Mouse (Mus musculus) C2C12 (cell line): Measurements from ENCODE around the gene Senp2. TPM values are rescaled to one million over a fixed set of nuclear protein-coding genes. Genes with fewer than 3 reads are reported as not detected.

ENCODE experiments used
- H3K27me3 ChIP-seq: one replicate; pipeline ENCODE4 v1.6.1; 2011; ENCODE audit not compliant: control insufficient read depth, insufficient read depth, insufficient read length
- H3K36me3 ChIP-seq: one replicate; pipeline ENCODE4 v1.6.1; 2011; ENCODE audit not compliant: control insufficient read depth, insufficient read depth
- H3K4me3 ChIP-seq: one replicate; pipeline ENCODE4 v1.5.1; 2011; ENCODE audit warnings: mild to moderate bottlenecking, control low read depth; ENCODE audit not compliant: poor library complexity, insufficient read depth, severe bottlenecking
- H3K79me2 ChIP-seq: one replicate; pipeline ENCODE4 v1.6.1; 2011; ENCODE audit not compliant: control insufficient read depth, insufficient read depth
- H3K79me3 ChIP-seq: one replicate; pipeline ENCODE4 v1.6.1; 2011; ENCODE audit warnings: low read depth, control low read depth
- H3ac ChIP-seq: one replicate; pipeline ENCODE3; 2011; ENCODE audit warnings: low read depth; ENCODE audit not compliant: control insufficient read depth, insufficient read length
- CEBPB ChIP-seq: IDR thresholded peaks from one replicate; pipeline ENCODE4 v1.6.1; 2011; ENCODE audit warnings: low read depth, mild to moderate bottlenecking, control low read depth, moderate library complexity
- CTCF ChIP-seq: IDR thresholded peaks from one replicate; pipeline ENCODE4 v1.5.1; 2011; ENCODE audit not compliant: control insufficient read depth, insufficient read depth, insufficient read length
- FOSL1 ChIP-seq: IDR thresholded peaks from one replicate; pipeline ENCODE4 v1.8.0; 2011; ENCODE audit warnings: mild to moderate bottlenecking, low read length; ENCODE audit not compliant: poor library complexity, insufficient read depth, severe bottlenecking
- MAX ChIP-seq: IDR thresholded peaks from one replicate; pipeline ENCODE4 v1.6.1; 2011; ENCODE audit warnings: mild to moderate bottlenecking, control low read depth
- MYOD1 ChIP-seq: IDR thresholded peaks from one replicate; pipeline ENCODE4 v1.6.1; 2011; ENCODE audit warnings: low read depth; ENCODE audit not compliant: control insufficient read depth, insufficient read length
- MYOG ChIP-seq: IDR thresholded peaks from one replicate; pipeline ENCODE4 v1.6.1; 2011; ENCODE audit not compliant: control insufficient read depth, insufficient read length; ENCODE audit errors: extremely low read depth
- USF1 ChIP-seq: IDR thresholded peaks from one replicate; pipeline ENCODE4 v1.6.1; 2011; ENCODE audit warnings: low read depth, mild to moderate bottlenecking, control low read depth, moderate library complexity
- polyA plus RNA-seq: library from polyadenylated mRNA; unstranded; fragments of >200 nt; fragmentation: generic; extraction: Trizol; gene quantifications from one replicate; pipeline ENCODE4 v1.2.1, GENCODE M21; 2012; ENCODE audit warnings: missing spikeins

The Senp2 gene
- polyA plus RNA-seq, 1 experiment = 14.5 TPM

GRCm38 (mm10) chr16:22065536-22065935 is 56.3 kb downstream of the Senp2 start:
- TF ChIP-seq MYOG (no peak), MAX (no peak), CTCF (no peak), CEBPB (no peak), FOSL1 (no peak), MYOD1 (no peak), USF1 (no peak)
- H3K79me3 ChIP-seq = no peaks in the 10 kb centered on the region
- no peaks in the 10 kb centered on the region for H3K79me2 ChIP-seq
- H3K27me3 ChIP-seq = no peaks in the 10 kb centered on the region
- peaks cover 49% of the 10 kb centered on the region for H3K36me3 ChIP-seq
- H3K4me3 ChIP-seq = no peak overlapping the region
- no peak overlapping the region for H3ac ChIP-seq

- H3K27me3 ChIP-seq = no peaks in the 10 kb centered on the region
- TF ChIP-seq MAX (peak; percentile 82), USF1 (peak; percentile 34), MYOG (no peak), CTCF (no peak), CEBPB (peak; percentile 41), FOSL1 (peak; percentile 52), MYOD1 (peak; percentile 97)
- H3K79me3 ChIP-seq = no peaks in the 10 kb centered on the region
- H3ac ChIP-seq = no peak overlapping the region
- H3K79me2 ChIP-seq = no peaks in the 10 kb centered on the region
- peaks cover 46% of the 10 kb centered on the region for H3K36me3 ChIP-seq
- no peak overlapping the region for H3K4me3 ChIP-seq
These were observed 58.1 kb downstream of the Senp2 start for GRCm38 (mm10) chr16:22067406-22067805.

- Histone ChIP-seq H3K4me3 (no peak overlapping the region), H3K36me3 (peaks cover 52% of the 10 kb centered on the region), H3K79me3 (no peaks in the 10 kb centered on the region), H3K27me3 (no peaks in the 10 kb centered on the region), H3K79me2 (no peaks in the 10 kb centered on the region), H3ac (no peak overlapping the region)
- TF ChIP-seq MYOG (no peak), FOSL1 (no peak), CEBPB (no peak), CTCF (no peak), MAX (no peak), MYOD1 (no peak), USF1 (no peak)
These were observed 62.1 kb downstream of the Senp2 start for GRCm38 (mm10) chr16:22071361-22071760.

GRCm38 (mm10) chr16:22075067-22075466 is 65.8 kb downstream of the Senp2 start:
- H3K36me3 ChIP-seq = peaks cover 69% of the 10 kb centered on the region
- TF ChIP-seq FOSL1 = no peak
- no peak for TF ChIP-seq MYOD1
- TF ChIP-seq MYOG = no peak
- no peak for TF ChIP-seq USF1
- no peak for TF ChIP-seq MAX
- TF ChIP-seq CEBPB = no peak
- no peak for TF ChIP-seq CTCF

GRCm38 (mm10) chr16:22075829-22076619 is 66.7 kb downstream of the Senp2 start:
- H3ac ChIP-seq = no peak overlapping the region
- no peaks in the 10 kb centered on the region for H3K27me3 ChIP-seq
- H3K79me2 ChIP-seq = no peaks in the 10 kb centered on the region
- H3K79me3 ChIP-seq = no peaks in the 10 kb centered on the region
- H3K4me3 ChIP-seq = no peak overlapping the region
- TF ChIP-seq USF1 (no peak), MAX (no peak), MYOG (no peak), MYOD1 (no peak), FOSL1 (no peak), CTCF (no peak), CEBPB (no peak)
- peaks cover 71% of the 10 kb centered on the region for H3K36me3 ChIP-seq

More at GRCm38 (mm10) chr16:22075067-22075466, 65.8 kb downstream of the Senp2 start:
- Histone ChIP-seq H3K79me2 (no peaks in the 10 kb centered on the region), H3ac (no peak overlapping the region), H3K79me3 (no peaks in the 10 kb centered on the region), H3K4me3 (no peak overlapping the region), H3K27me3 (no peaks in the 10 kb centered on the region)

- Histone ChIP-seq H3K36me3 (peaks cover 71% of the 10 kb centered on the region), H3K27me3 (no peaks in the 10 kb centered on the region), H3K79me2 (no peaks in the 10 kb centered on the region), H3ac (no peak overlapping the region), H3K4me3 (no peak overlapping the region), H3K79me3 (no peaks in the 10 kb centered on the region)
- TF ChIP-seq MYOD1 (no peak), USF1 (no peak), MAX (no peak), CTCF (no peak), FOSL1 (peak; percentile 35), CEBPB (peak; percentile 74), MYOG (no peak)
These were observed 67.3 kb downstream of the Senp2 start for GRCm38 (mm10) chr16:22076620-22076941.
